Mouse (Mus musculus): ENCODE measurements around the gene Gm10912. TPM values are rescaled to one million over a fixed set of nuclear protein-coding genes. Genes with fewer than 3 reads are reported as not detected.
"Not testable (repeated sequence)": the region's sequence is repeated elsewhere in the genome, so short reads cannot be mapped to it uniquely, and the experiment has no call there.

The Gm10912 gene
- total RNA-seq, 2 experiments from 2014 or later: 0.51 TPM; not detected in 1

DNA sequence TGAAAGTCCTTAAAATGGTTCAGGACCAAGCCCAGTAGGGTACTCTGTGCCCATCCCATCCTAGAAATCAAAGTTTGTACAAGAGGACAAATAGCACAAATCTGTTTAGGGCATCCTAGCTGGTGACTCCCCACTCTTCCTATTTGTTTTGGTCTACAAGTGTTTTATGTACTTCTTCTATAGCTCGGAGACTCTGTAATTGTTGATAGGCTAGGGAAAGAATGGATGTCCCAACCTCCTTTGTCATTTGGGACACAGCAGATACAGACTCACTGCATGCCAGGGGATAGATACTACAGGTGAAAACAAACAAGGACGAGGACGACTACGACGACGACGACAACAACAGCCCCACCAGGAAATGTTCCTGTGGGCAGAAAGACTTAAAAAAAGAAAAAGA is 2.8 kb downstream of the Gm10912 start, which contains the start of gene Gm10799:
TSS of gene Gm10799 (minus strand) at position 101 of the 400 bp plus-strand sequence.
- DNase-seq: not testable (repeated sequence)

DNA sequence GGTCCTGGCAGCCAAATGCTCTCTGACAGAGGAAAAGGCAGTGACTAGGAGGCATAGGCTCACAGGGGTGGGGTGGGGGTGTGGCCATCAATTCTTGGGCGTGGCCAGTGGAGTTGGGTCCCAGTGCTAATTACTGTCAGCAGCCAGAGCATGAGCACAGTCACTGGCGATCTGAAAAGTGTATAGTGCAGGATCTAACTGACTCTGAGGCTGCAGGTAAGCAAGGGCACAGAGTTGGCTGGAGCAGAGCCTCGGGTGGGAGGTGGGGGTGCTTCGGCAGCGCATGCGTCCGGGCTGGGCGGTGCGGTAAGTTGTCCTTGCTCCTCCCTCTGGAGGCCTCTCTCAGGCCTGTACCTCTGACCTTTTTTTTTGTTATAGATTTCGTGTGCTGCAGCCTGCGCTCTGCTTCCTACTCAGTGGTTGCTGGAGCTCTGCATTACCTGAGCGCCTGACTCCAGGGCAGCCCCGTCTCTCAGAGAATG is 4.1 kb downstream of the Gm10912 start, which contains the start of gene Cd59b:
TSS of gene Cd59b (plus strand) at position 146 of the 482 bp plus-strand sequence.
- DNase-seq: peak; percentile 61 to 66

DNA sequence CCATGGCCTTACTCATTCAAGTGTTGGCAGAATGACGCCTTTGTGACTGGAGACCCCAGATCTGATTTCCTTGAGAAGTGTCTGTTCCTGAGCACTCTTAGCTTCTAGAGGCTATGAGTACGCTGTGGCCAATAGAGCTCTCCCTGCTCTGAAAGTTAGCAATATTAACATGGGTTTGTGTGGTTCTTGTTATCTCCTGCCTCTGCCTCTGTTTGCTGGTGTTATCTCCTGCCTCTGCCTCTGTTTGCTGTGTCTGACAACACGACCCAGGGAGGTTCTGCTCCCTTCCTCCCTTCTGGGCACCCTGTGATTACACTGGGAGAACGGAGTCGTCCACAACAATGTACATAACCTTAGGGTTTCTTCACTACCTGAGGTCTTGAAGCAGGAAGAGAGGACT is 12.7 kb downstream of the Gm10912 start:
- DNase-seq: not testable (repeated sequence)

DNA sequence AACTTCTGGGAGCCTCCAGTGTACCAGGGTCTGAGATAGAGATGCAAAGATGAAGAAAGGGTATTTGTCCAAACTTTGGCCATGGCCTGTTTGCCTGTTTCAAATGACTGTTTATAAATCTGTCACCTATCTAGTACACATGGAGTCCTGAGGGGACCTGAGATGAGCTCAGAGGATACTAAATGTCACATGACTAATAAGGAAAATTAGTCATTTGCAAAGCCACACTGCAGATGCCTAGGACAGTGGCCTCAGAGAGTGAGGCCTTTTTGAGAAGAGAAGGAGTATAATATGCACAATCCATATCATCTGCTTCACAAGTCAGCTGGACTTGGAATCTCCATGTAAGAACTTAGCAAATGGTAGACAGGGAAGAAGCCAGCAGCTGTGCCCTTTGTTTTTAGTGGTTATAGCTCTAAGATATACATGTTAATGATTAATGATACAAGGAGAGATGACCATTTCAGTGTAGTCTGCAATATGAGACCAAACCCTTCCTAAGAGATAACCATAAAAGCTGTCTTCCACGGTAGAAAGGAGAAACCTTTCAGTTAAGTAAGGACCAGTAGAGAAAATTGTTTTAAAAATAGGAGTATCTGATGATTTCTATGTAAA is 15.9 kb downstream of the Gm10912 start:
- not testable (repeated sequence) for DNase-seq

DNA sequence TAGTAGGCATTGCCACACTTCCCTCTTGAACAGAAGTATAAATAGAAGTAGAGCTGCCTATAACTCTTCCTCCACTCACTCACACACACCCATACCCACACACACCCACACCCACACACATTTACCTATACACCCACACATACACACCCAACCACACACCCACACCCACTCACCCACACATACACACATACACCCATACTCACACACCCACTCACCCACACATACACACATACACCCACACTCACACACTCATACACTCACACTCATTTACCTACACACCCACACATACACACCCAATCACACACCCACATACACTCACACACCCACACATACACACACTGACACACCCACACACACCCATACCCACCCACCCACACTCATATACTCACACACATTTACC is 16.8 kb downstream of the Gm10912 start:
- DNase-seq: no peak

DNA sequence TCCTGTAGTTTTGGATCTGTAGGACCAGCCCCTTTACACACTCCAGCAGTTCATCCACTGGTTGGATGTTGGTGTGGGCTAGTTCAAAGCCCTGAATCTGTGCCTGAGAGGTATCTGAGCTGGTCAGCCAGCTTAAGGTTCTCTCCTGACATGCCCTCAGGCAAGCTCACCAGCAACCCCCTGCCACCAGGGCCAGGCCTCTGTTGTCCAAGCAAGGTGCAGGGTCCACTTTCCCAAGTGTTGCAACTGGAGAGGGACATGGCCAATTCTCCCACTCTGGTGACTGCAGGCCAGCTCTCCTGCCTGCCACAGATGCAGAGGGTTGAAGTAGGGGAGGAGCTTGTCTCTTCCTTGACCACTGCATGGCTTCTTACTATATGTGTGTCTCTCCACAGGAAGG is 18.4 kb downstream of the Gm10912 start:
- not testable (repeated sequence) for DNase-seq

DNA sequence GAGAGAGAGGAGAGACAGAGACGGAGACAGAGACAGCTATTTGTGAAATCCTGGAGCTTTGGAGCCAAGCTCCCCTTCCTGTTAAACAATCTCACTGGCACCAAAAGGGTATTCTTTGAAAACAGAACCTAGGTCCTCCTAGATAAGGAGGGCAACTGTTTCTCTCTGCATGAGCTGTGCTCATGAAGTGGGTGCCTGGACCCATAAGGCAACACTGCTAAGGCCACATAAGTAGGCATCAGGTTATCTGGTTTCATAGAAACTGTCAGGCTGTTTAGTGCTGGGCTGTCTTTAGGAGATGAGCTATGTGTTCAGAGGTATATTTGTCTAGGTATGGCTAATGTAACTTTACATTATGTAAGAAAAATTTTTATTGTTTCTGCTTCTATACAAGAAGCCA is 21.9 kb downstream of the Gm10912 start:
- DNase-seq: not testable (repeated sequence)

DNA sequence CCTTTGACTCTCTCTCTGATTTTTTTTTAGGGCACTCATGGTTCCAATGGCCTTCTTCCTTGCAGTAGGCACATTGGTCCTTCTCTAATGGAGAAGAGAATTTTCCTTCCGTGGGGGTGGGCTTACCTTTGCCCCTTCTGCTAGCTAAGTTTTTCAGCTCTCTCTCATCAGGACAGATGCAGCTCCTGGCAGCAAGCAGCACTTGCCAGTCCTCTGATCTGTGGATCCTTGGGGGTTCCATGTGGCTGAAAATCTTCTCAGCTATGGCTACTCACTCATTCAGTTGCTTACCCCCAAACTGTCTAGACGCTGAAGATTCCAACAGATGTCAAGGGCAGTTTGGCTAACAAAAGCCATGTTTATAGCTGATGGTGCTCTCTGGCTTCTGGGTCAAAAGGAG is 27.7 kb downstream of the Gm10912 start:
- DNase-seq: no peak

DNA sequence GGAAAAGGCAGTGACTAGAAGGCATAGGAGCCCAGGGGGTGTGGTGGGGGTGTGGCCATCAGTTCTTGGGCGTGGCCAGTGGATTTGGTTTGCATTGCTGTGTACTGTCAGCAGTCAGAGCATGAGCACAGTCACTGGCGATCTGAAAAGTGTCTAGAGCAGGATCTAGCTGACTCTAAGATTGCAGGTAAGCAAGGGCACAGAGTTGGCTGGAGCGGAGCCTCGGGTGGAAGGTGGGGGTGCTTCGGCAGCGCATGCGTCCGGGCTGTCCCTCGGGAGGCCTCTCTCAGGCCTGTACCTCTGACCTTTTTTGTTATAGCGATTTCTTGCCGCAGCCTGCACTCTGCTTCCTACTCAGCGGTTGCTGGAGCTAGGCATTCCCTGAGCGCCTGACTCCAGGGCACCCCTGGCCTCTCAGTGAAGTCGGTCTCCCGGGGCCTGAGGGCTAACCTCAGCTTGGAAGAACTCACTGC is 30.2 kb downstream of the Gm10912 start, which contains the start of gene Cd59a:
TSS of gene Cd59a (plus strand) at position 61 of the 473 bp plus-strand sequence.
- DNase-seq: peak; percentile 93

DNA sequence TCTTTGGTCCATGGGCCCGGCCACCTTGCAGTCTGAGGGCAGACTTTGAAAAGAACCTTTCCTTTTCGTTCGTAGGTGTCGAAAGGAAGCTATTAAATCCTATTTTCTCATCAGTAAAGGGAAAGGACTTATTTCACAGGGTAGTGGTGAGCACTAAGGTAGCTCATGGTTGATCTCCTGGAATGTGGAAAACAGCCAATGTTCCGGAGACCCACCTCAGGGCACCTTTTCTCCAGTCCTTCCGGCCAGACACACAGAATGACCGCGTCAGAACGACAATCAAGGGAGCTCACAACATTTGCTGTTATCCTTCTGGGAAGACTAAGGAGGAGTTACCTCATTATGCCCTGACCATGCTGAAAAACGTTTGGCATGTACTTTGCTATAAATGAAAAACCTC is 30.6 kb downstream of the Gm10912 start:
- no peak for DNase-seq

DNA sequence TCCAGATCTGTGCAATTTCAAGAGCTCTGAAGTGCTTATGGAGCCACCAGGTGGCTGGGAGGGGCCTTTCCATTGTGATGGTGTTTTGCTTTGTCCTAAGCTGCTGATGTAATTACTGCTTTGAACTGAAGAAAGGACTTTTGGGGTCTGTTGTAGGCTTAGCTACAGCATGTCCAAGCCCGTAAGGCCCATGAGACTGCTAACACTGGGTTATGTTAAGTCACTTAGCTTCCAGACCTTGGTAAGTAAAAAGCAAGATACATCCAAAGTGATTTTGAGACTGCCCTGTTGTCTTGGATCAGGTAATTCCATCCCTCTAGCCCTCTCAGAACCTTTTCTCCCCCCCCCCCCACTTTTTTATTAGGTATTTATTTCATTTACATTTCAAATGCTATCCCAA is 31.2 kb downstream of the Gm10912 start:
- DNase-seq: not testable (repeated sequence)

DNA sequence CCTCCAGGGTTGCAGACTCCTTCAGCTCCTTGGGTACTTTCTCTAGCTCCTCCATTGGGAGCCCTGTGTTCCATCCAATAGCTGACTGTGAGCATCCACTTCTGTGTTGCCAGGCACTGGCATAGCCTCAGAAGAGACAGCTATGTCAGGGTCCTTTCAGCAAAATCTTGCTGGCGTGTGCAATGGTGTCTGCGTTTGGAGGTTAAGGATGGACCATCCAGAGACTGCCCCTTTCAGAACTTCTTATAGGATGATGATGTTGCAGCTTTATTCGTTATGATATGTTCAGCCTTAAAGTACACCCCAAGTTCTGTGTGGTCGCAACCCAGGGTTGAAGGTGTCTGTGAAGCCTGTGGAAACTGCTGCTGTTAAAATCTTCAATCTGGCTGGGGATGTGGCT is 31.8 kb downstream of the Gm10912 start:
- DNase-seq: not testable (repeated sequence)

DNA sequence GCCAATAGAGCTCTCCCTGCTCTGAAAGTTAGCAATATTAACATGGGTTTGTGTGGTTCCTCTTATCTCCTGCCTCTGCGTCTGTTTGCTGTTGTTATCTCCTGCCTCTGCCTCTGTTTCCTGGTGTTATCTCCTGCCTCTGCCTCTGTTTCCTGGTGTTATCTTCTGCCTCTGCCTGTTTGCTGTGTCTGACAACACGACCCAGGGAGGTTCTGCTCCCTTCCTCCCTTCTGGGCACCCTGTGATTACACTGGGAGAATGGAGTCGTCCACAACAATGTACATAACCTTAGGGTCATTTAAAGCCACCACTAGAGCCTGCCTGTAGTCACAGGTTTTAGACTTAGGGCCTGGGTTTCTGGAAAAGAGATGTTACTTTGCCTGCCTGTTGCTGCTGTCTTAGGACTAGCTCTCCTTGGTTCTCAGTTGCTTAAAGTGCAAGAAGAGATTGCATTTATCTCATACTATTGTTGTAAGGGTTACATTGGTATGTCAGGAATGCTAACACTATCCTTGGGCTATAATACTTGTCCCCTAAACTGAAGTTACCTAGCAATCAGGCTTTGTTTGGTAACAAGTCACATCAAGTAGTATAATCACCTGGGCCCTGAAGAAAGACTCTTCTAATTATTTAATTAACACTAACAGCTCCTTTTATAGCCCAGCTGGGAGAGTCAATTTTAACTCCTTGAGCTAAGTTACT is 33.1 kb downstream of the Gm10912 start:
- DNase-seq: no peak

DNA sequence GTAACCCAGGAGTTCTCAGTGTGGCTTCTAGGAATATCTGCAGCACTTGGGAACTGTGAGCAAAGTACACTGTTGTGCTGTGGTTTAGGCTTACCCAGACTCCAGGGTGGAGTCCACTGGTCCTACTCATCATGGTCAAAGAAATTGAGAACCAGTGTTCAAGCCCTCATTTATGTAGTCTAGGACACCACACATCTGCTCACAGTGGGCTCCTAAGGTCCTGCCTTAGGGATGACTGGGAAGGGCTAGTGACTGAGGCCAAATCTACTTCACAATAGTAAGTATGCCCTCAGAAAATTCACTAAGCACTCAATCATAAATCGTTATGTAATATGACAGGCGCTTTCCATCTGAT is 33.6 kb downstream of the Gm10912 start:
- no peak for DNase-seq

DNA sequence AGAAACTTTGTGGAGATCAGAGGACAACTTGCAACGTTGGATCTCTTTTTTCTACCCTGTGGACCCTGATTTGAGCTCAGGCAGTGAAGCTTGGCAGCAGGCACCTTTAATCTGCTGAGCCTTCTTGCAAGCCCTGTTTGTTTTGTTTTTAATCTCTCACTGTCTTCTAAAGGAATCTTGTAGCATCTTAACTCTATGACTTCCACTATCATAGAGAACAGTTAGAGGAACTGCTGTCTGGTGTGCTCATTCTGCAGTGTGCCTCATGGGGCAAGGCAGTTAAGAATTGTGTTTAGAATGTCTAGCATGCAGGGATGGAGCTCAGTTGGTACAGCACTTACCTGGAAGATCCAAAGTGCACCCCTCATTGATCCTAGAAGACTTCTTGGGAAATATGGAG is 34.3 kb downstream of the Gm10912 start:
- no peak for DNase-seq

DNA sequence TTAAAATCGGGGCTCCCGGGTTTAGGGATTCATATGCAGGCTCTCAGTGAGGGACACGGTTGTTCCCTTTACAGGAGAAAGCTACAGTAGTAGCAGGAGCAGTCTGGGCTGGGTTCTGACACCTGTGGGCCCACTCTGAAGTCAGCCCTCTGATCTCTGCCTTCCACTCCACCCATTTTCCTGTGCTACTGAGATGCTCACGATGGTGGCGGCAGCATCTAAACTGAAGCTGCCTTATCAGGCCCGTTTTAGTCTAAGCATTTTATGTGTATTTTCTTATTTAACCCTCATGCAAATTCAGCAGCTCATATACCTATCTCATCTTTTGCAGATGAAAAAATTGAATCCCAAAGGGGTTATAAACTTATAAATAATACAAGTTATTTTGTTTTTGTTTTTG is 39.2 kb downstream of the Gm10912 start:
- no peak for DNase-seq

DNA sequence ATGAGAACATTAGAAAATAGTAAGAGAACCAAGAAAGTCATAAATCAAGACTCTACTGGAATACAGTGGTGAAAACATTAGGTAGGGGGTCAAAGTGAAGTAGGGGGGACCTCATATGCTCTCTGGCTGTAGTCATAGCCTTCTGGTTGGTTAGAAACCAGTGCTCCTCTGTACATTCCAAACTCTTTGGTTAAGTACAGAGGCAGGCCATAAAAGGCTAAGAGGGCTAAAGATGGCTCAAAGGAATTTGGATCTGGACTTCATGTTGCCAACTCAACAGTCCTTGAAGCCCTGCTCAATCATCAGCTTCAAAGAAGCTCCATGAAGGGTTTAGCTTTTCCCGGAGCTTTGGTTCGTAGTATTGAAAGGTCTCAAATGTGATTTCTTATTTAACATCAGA is 43.4 kb downstream of the Gm10912 start:
- DNase-seq: not testable (repeated sequence)

DNA sequence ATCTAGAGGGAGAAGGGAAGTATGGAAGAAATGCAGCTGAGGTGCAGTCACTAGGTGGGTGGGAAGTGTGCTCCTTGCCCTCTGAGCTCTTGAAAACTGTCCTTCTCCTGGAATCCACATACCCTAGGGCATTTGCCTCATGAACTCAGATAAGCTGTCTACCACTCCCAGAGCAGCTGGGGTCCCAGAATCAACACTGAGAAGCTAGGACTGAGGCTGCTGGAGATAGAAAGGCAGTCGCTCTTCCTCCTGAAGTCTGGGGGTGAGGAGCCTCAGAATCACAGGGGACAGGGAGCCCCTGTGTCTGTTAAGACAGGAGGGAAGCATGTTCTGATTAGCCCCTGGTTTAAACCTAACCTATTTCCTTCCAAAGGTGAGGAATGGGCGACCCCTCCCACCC is 43.9 kb downstream of the Gm10912 start:
- DNase-seq: no peak

DNA sequence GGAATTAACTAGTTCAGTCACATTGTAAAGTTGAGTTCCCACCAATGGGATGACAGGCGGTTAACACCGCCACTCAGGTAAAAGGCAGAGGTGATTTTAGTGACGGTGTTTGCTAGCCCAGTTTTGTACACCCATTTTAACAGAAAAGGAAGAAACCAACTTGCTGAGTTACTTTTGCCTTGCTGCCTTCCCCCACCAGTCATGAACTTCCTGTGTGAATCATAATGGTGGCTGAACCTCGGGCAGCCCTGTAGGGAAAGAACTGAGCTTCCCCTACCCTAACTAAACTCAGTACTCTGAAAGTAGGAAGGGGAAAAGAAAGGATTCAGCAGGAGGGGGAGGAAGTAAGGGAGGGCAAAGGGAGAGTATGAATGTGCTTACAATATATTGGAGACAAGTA is 44.4 kb downstream of the Gm10912 start:
- no peak for DNase-seq

DNA sequence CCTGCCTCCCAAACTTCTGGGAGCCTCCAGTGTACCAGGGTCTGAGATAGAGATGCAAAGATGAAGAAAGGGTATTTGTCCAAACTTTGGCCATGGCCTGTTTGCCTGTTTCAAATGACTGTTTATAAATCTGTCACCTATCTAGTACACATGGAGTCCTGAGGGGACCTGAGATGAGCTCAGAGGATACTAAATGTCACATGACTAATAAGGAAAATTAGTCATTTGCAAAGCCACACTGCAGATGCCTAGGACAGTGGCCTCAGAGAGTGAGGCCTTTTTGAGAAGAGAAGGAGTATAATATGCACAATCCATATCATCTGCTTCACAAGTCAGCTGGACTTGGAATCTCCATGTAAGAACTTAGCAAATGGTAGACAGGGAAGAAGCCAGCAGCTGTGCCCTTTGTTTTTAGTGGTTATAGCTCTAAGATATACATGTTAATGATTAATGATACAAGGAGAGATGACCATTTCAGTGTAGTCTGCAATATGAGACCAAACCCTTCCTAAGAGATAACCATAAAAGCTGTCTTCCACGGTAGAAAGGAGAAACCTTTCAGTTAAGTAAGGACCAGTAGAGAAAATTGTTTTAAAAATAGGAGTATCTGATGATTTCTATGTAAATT is 45.7 kb downstream of the Gm10912 start:
- not testable (repeated sequence) for DNase-seq

DNA sequence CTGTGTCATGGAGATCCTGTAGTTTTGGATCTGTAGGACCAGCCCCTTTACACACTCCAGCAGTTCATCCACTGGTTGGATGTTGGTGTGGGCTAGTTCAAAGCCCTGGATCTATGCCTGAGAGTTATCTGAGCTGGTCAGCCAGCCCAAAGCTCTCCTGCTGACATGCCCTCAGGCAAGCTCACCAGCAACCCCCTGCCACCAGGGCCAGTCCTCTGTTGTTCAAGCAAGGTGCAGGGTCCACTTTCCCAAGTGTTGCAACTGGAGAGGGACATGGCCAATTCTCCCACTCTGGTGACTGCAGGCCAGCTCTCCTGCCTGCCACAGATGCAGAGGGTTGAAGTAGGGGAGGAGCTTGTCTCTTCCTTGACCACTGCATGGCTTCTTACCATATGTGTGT is 47.9 kb downstream of the Gm10912 start:
- DNase-seq: not testable (repeated sequence)

DNA sequence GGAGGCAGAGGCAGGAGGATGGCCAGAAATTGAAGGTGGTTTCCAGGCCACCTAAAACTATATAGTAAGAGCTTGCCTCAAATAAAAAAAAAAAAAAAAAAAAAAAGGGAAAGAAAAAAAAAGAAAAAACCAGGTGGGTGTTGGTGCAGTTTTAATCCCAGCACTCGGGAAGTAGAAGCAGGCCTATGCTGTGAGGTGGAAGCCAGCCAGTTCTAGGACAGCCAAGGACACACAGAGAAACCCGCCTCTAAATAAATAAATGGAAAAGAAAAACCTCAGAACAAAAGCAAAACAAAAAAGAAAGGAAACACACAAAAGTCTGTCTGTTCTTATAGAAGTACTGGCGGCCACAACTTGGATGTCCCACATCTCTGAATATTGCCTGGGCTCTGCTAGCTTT is 49.3 kb downstream of the Gm10912 start:
- DNase-seq: no peak
